Mouse (Mus musculus): ENCODE data around the gene Uxs1.

GRCm38 (mm10) chr1:43783186-43783585, 44.4 kb downstream of the Uxs1 start:
- TF ChIP-seq FLI1 (IDR thresholded peaks at IDR 0.05; ENCODE audit: low read length) (no peak), GATA1 (IDR thresholded peaks at IDR 0.05; ENCODE audit: borderline replicate concordance, low read length) (no peak)

Measured in megakaryocyte, embryonic 14.5 days (primary cell).